Mouse (Mus musculus): Measurements from ENCODE around the gene Foxo1. TPM values are rescaled to one million over a fixed set of nuclear protein-coding genes. Genes with fewer than 3 reads are reported as not detected.

The Foxo1 gene
- total and polyA plus RNA-seq, 2 experiments from 2014 or later = 3.6 to 4.7 TPM

- no peaks in the 10 kb centered on the region for H3K36me3 ChIP-seq (replicated peaks; ENCODE audit: control insufficient read depth, insufficient read depth, low read length)
- no peak overlapping the region for H3K9ac ChIP-seq (replicated peaks; ENCODE audit: low read depth, low read length)
- H3K4me3 ChIP-seq (ENCODE audit: low read depth, low read length) = no peak overlapping the region
- H3K9me3 ChIP-seq (replicated peaks; ENCODE audit: control insufficient read depth, low read length) = no peaks in the 10 kb centered on the region
- no peak overlapping the region for H3K27ac ChIP-seq (ENCODE audit: low read depth)
- DNase-seq (ENCODE audit: low spot score) = peak; percentile 54
- no peak for ATAC-seq (ENCODE audit: insufficient read depth, low read depth)
- no peak overlapping the region for H3K4me2 ChIP-seq (ENCODE audit: low read depth, low read length)
- 48% methylated on average over 13 of the region's 13 CpGs for WGBS
- TF ChIP-seq EP300 (IDR thresholded peaks at IDR 0.05; ENCODE audit: low read depth) = no peak
- peak; percentile 93 for TF ChIP-seq CTCF (IDR thresholded peaks at IDR 0.05; ENCODE audit: low read depth)
- 0 out of 2 replicates have a peak, but pooled peaks cover 7% of the 10 kb centered on the region for H3K4me1 ChIP-seq (ENCODE audit: control insufficient read depth, insufficient read depth)
- peaks cover 8% of the 10 kb centered on the region; the same call in 1 of the 2 replicates for H3K27me3 ChIP-seq (ENCODE audit: control insufficient read depth, insufficient read depth, low read length)
These were observed 5.5 kb upstream of the Foxo1 start for GRCm38 (mm10) chr3:52262431-52263161.

- DNase-seq (ENCODE audit: low spot score) (no peak), ATAC-seq (ENCODE audit: insufficient read depth, low read depth) (no peak)
- Histone ChIP-seq H3K9ac (replicated peaks; ENCODE audit: low read depth, low read length) (no peak overlapping the region), H3K4me3 (ENCODE audit: low read depth, low read length) (no peak overlapping the region), H3K4me2 (ENCODE audit: low read depth, low read length) (no peak overlapping the region), H3K4me1 (ENCODE audit: control insufficient read depth, insufficient read depth) (no peaks in the 10 kb centered on the region), H3K36me3 (replicated peaks; ENCODE audit: control insufficient read depth, insufficient read depth, low read length) (no peaks in the 10 kb centered on the region), H3K9me3 (replicated peaks; ENCODE audit: control insufficient read depth, low read length) (no peaks in the 10 kb centered on the region), H3K27me3 (ENCODE audit: control insufficient read depth, insufficient read depth, low read length) (peaks cover 8% of the 10 kb centered on the region; the same call in 1 of the 2 replicates), H3K27ac (ENCODE audit: low read depth) (no peak overlapping the region)
- WGBS = 85% methylated on average over 8 of the region's 8 CpGs
- no peak for TF ChIP-seq EP300 (IDR thresholded peaks at IDR 0.05; ENCODE audit: low read depth)
- no peak for TF ChIP-seq CTCF (IDR thresholded peaks at IDR 0.05; ENCODE audit: low read depth)
These were observed 3.8 kb upstream of the Foxo1 start for GRCm38 (mm10) chr3:52264354-52264753.

- WGBS = 15% methylated on average over 17 of the region's 17 CpGs
- ATAC-seq (ENCODE audit: insufficient read depth, low read depth) (no peak), DNase-seq (ENCODE audit: low spot score) (peak; percentile 27)
- H3K4me2 ChIP-seq (ENCODE audit: low read depth, low read length) = peak overlapping the region; percentile 94
- no peak overlapping the region for H3K9ac ChIP-seq (replicated peaks; ENCODE audit: low read depth, low read length)
- no peaks in the 10 kb centered on the region for H3K27me3 ChIP-seq (ENCODE audit: control insufficient read depth, insufficient read depth, low read length)
- TF ChIP-seq EP300 (IDR thresholded peaks at IDR 0.05; ENCODE audit: low read depth) (no peak), CTCF (IDR thresholded peaks at IDR 0.05; ENCODE audit: low read depth) (no peak)
- H3K4me1 ChIP-seq (ENCODE audit: control insufficient read depth, insufficient read depth) = peaks cover 5% of the 10 kb centered on the region
- no peaks in the 10 kb centered on the region for H3K9me3 ChIP-seq (replicated peaks; ENCODE audit: control insufficient read depth, low read length)
- H3K4me3 ChIP-seq (ENCODE audit: low read depth, low read length) = peak overlapping the region; percentile 94
- no peaks in the 10 kb centered on the region for H3K36me3 ChIP-seq (replicated peaks; ENCODE audit: control insufficient read depth, insufficient read depth, low read length)
- H3K27ac ChIP-seq (ENCODE audit: low read depth) = no peak overlapping the region
These were observed 1.5 kb upstream of the Foxo1 start for GRCm38 (mm10) chr3:52266606-52267160.

GRCm38 (mm10) chr3:52267293-52267651, 864 bp upstream of the Foxo1 start:
- DNase-seq (ENCODE audit: low spot score) = peak; percentile 28
- Histone ChIP-seq H3K9me3 (replicated peaks; ENCODE audit: control insufficient read depth, low read length) (no peaks in the 10 kb centered on the region), H3K36me3 (replicated peaks; ENCODE audit: control insufficient read depth, insufficient read depth, low read length) (no peaks in the 10 kb centered on the region), H3K27me3 (ENCODE audit: control insufficient read depth, insufficient read depth, low read length) (no peaks in the 10 kb centered on the region), H3K9ac (replicated peaks; ENCODE audit: low read depth, low read length) (peak overlapping the region; percentile 87), H3K4me3 (ENCODE audit: low read depth, low read length) (peak overlapping the region; percentile 94), H3K4me1 (ENCODE audit: control insufficient read depth, insufficient read depth) (peaks cover 5% of the 10 kb centered on the region), H3K27ac (ENCODE audit: low read depth) (peak overlapping the region; percentile 96), H3K4me2 (ENCODE audit: low read depth, low read length) (peak overlapping the region; percentile 94)
- no peak for ATAC-seq (ENCODE audit: insufficient read depth, low read depth)
- TF ChIP-seq EP300 (IDR thresholded peaks at IDR 0.05; ENCODE audit: low read depth) (no peak), CTCF (IDR thresholded peaks at IDR 0.05; ENCODE audit: low read depth) (no peak)
- WGBS = under 1% methylated on average over 15 of the region's 15 CpGs

- H3K9me3 ChIP-seq (replicated peaks; ENCODE audit: control insufficient read depth, low read length) = no peaks in the 10 kb centered on the region
- H3K9ac ChIP-seq (replicated peaks; ENCODE audit: low read depth, low read length) = peak overlapping the region; percentile 87
- H3K4me2 ChIP-seq (ENCODE audit: low read depth, low read length) = peak overlapping the region; percentile 94
- DNase-seq (ENCODE audit: low spot score) (peak; percentile 24), ATAC-seq (ENCODE audit: insufficient read depth, low read depth) (no peak)
- H3K27ac ChIP-seq (ENCODE audit: low read depth) = peak overlapping the region; percentile 96
- peaks cover 5% of the 10 kb centered on the region for H3K4me1 ChIP-seq (ENCODE audit: control insufficient read depth, insufficient read depth)
- peak overlapping the region; percentile 94 for H3K4me3 ChIP-seq (ENCODE audit: low read depth, low read length)
- WGBS = 1% methylated on average over 38 of the region's 40 CpGs
- TF ChIP-seq CTCF (IDR thresholded peaks at IDR 0.05; ENCODE audit: low read depth) (no peak), EP300 (IDR thresholded peaks at IDR 0.05; ENCODE audit: low read depth) (no peak)
- no peaks in the 10 kb centered on the region for H3K36me3 ChIP-seq (replicated peaks; ENCODE audit: control insufficient read depth, insufficient read depth, low read length)
- no peaks in the 10 kb centered on the region for H3K27me3 ChIP-seq (ENCODE audit: control insufficient read depth, insufficient read depth, low read length)
These were observed 276 bp downstream of the Foxo1 start for GRCm38 (mm10) chr3:52268487-52268736.
